ENCODE assay signal across 9 mouse cellular contexts in genomic region chr3:105642186-105642585, GRCm38 (mm10). TPM values are rescaled to one million over a fixed set of nuclear protein-coding genes. Genes with fewer than 3 reads are reported as not detected.
A peak's percentile ranks its signal among the peaks of the same experiment; 100 is the strongest.
DNase-seq lines count a peak whose midpoint lies in the region; ATAC-seq and TF ChIP-seq lines count a peak whose summit lies in the region.
"Had no signal": no experiment of that assay in that cellular context is flagged by ENCODE, and none has a peak within 500 bp of the region (broad histone marks: within the 10 kb centered on the region; RNA-seq: fewer than 3 reads in every experiment).

No protein-coding gene starts in this region.

- H3K36me3 ChIP-seq in embryonic facial prominence, embryonic 13.5 days: no peaks in the 10 kb centered on the region
- no peaks in the 10 kb centered on the region for H3K36me3 ChIP-seq in embryonic facial prominence, embryonic 10.5 days (replicated peaks)
- H3K36me3 ChIP-seq in hindbrain, postnatal 0 days (ENCODE audit: insufficient read depth, low read length): no peaks in the 10 kb centered on the region
- H3K36me3 ChIP-seq: neural tube, embryonic 12.5 days had no signal

- no peaks in the 10 kb centered on the region for H3K27me3 ChIP-seq in embryonic facial prominence, embryonic 13.5 days
- no peaks in the 10 kb centered on the region for H3K27me3 ChIP-seq in embryonic facial prominence, embryonic 10.5 days (replicated peaks; ENCODE audit: low read depth, poor library complexity, severe bottlenecking)
- H3K27me3 ChIP-seq in hindbrain, postnatal 0 days (ENCODE audit: insufficient read depth, low read length): no peaks in the 10 kb centered on the region
- H3K27me3 ChIP-seq: neural tube, embryonic 12.5 days had no signal

- no peak overlapping the region for H3K4me2 ChIP-seq in embryonic facial prominence, embryonic 13.5 days
- H3K4me2 ChIP-seq in hindbrain, postnatal 0 days (ENCODE audit: low read depth, low read length): no peak overlapping the region
- H3K4me2 ChIP-seq: neural tube, embryonic 12.5 days had no signal

- peak; percentile 68 for TF ChIP-seq CTCF in hindbrain, postnatal 0 days (IDR thresholded peaks at IDR 0.05; ENCODE audit: low read depth)

- H3K9me3 ChIP-seq in embryonic facial prominence, embryonic 13.5 days: no peaks in the 10 kb centered on the region
- no peaks in the 10 kb centered on the region for H3K9me3 ChIP-seq in embryonic facial prominence, embryonic 10.5 days
- no peaks in the 10 kb centered on the region for H3K9me3 ChIP-seq in hindbrain, postnatal 0 days (ENCODE audit: low read length)
- H3K9me3 ChIP-seq: neural tube, embryonic 12.5 days had no signal

- H3K4me3 ChIP-seq in embryonic facial prominence, embryonic 13.5 days: no peak overlapping the region
- H3K4me3 ChIP-seq in embryonic facial prominence, embryonic 10.5 days: no peak overlapping the region
- H3K4me3 ChIP-seq in hindbrain, postnatal 0 days (ENCODE audit: low read length): no peak overlapping the region
- H3K4me3 ChIP-seq: neural tube, embryonic 12.5 days had no signal

- DNase-seq in embryonic facial prominence, embryonic 10.5 days (ENCODE audit: low spot score): no peak
- peak; percentile 21 to 34 for DNase-seq in left cerebral cortex, postnatal 25 days (ENCODE audit: low spot score in 2 of 2)
- no peak for DNase-seq in left cerebral cortex, postnatal 36 days (ENCODE audit: low spot score in 2 of 2)
- DNase-seq in cerebellum, adult 11 months: peak; percentile 62
- DNase-seq in hindbrain, postnatal 0 days (ENCODE audit: low spot score): peak; percentile 76
- peak; percentile 53 for DNase-seq in testis, postnatal 10 days (ENCODE audit: low spot score)
- DNase-seq in MN1 (ENCODE audit: low spot score): no peak

- 0 out of 2 replicates have a peak, but pooled peaks have one; percentile 37 for ATAC-seq in embryonic facial prominence, embryonic 13.5 days (ENCODE audit: insufficient number of reproducible peaks, insufficient read depth, low FRiP score, low TSS enrichment, low read depth)
- ATAC-seq in hindbrain, postnatal 0 days: peak; percentile 50; the same call in 1 of the 2 replicates

- intact Hi-C loops in left cerebral cortex, postnatal 25 days (cut with DNase I): no loop called here
- intact Hi-C loops in left cerebral cortex, postnatal 36 days (cut with DNase I): no loop called here

- 33% methylated on average over 1 of the region's 1 CpGs for WGBS in embryonic facial prominence, embryonic 13.5 days
- 62% methylated on average over 1 of the region's 1 CpGs for WGBS in embryonic facial prominence, embryonic 10.5 days
- WGBS in hindbrain, postnatal 0 days: 40% methylated on average over 1 of the region's 1 CpGs

- H3K4me1 ChIP-seq in embryonic facial prominence, embryonic 13.5 days: peaks cover 8% of the 10 kb centered on the region
- peaks cover 6% of the 10 kb centered on the region; the same call in 1 of the 2 replicates for H3K4me1 ChIP-seq in embryonic facial prominence, embryonic 10.5 days
- H3K4me1 ChIP-seq in hindbrain, postnatal 0 days (ENCODE audit: insufficient read depth, low read length): peaks cover 5% of the 10 kb centered on the region; the same call in 1 of the 2 replicates
- H3K4me1 ChIP-seq: neural tube, embryonic 12.5 days had no signal

- H3K27ac ChIP-seq in embryonic facial prominence, embryonic 13.5 days: no peak overlapping the region
- H3K27ac ChIP-seq in embryonic facial prominence, embryonic 10.5 days (replicated peaks): no peak overlapping the region
- H3K27ac ChIP-seq in hindbrain, postnatal 0 days: no peak overlapping the region
- H3K27ac ChIP-seq: neural tube, embryonic 12.5 days had no signal

- no peak overlapping the region for H3K9ac ChIP-seq in embryonic facial prominence, embryonic 13.5 days
- no peak overlapping the region for H3K9ac ChIP-seq in hindbrain, postnatal 0 days (replicated peaks; ENCODE audit: low read length)
- H3K9ac ChIP-seq: neural tube, embryonic 12.5 days had no signal

RNA-seq across cellular contexts. Expression of gene Ddx20, which starts 45.2 kb away (rescaled TPM):
- polyA plus RNA-seq in embryonic facial prominence, embryonic 13.5 days (2015; fragmentation: Nextera tagmentation; extraction: Ambion mirVana): 39.4 and 40.3 TPM in 2 replicates
- 51.7 and 54.6 TPM in 2 replicates for polyA plus RNA-seq in embryonic facial prominence, embryonic 10.5 days (2016; fragmentation: Nextera tagmentation; extraction: Ambion mirVana)
- total RNA-seq in left cerebral cortex, postnatal 25 days (2021): 10 to 100 TPM; 10.8 to 11.8 TPM
- total RNA-seq in left cerebral cortex, postnatal 36 days (2021): 10 to 100 TPM; 11.1 to 11.3 TPM
- total RNA-seq in hindbrain, postnatal 0 days (2014; rRNA removed): 18.1 and 23.8 TPM in 2 replicates
- 14.4 and 15.8 TPM in 2 replicates for polyA plus RNA-seq in hindbrain, postnatal 0 days (2015; fragmentation: Nextera tagmentation; extraction: Ambion mirVana)

Comparison
In these comparisons a context has a peak if more than half of its experiments do, and no peak if none do; other contexts are left out.
1. DNase-seq: peak in left cerebral cortex, postnatal 25 days (2 of 2), cerebellum, adult 11 months (single experiment), hindbrain, postnatal 0 days (single experiment) and testis, postnatal 10 days (single experiment); none in embryonic facial prominence, embryonic 10.5 days (single experiment), left cerebral cortex, postnatal 36 days (0 of 2) and MN1 (single experiment).